Mouse (Mus musculus): ENCODE data around the gene Rgs14. TPM values are rescaled to one million over a fixed set of nuclear protein-coding genes. Genes with fewer than 3 reads are reported as not detected.
A peak's percentile ranks its signal among the peaks of the same experiment; 100 is the strongest.

The Rgs14 gene
- total RNA-seq, 2 experiments from 2014 or later, result 0.22 to 0.29 TPM

DNA sequence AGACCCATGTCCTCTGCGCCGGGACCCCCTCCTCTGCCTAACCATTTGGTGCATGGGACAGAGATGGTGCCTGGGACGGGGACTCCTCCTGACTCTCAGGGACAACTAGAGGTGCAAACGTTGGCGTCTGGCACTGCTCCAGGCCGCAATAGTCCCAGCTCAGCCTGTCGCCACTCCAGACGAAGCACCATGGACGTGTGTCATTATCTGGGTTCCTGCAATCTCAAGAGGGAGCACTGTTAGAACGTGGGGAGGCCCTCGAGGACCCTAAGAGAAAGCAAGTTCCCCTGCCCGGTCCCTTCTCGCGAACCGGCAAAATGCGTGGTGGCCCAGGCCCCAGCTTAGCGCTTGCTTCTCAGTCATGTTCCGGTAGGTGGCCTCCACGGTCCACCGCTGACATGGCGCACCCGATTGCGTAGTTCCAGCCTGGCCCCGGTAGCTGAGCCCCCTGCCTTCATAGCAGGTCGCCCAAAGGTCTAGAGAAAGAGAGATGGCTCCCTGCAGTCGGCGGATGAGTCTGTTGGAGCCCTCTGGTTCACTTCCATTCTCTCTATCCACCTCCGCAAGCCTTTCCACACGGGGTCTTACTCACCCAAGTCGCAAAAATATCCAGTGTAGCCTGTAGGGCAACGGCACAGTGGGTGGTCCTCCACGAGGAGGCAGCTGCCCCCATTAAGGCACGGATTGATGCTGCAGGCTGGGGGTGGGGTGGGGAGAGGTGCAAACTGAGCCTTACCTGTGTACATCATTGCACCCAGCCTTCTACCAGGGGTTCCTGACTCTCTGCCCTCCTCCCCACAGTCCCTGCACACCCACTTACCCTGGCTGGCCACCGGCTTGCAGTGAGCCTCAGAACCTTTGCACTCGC, 51.6 kb downstream of the Rgs14 start:
- intact Hi-C loops (cut with DNase I; ENCODE audit: low total_unique reads), result loop anchor here (2.0 to 5.0 kb wide), 2 partner anchors 48 to 96 kb away; no protein-coding TSS in a partner anchor
- peak; percentile 76 for DNase-seq

DNA sequence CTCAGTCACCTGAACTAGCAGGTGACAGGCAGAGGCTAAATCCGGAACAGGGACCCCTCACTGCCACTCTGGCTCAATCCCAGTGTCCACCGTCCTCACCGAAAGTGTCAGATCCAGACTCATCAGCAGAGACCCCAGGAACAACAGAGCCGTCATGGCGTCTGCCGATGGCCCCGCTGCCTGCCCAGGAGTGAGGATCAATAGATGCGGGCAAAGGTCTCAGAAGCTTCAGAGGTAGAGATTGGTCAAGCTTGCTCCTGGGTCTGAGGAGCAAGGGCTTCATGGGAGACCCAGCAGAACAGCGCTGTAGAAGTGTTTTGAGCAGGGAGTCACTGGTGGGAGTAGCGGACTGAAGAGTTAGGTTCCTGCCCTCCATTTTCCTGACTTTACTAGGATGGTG, 57.1 kb downstream of the Rgs14 start, which contains the start of gene F12:
TSS of gene F12 (minus strand) at position 181 of the 400 bp plus-strand sequence.
- DNase-seq, result no peak
- intact Hi-C loops (cut with DNase I; ENCODE audit: low total_unique reads), result no loop called here

DNA sequence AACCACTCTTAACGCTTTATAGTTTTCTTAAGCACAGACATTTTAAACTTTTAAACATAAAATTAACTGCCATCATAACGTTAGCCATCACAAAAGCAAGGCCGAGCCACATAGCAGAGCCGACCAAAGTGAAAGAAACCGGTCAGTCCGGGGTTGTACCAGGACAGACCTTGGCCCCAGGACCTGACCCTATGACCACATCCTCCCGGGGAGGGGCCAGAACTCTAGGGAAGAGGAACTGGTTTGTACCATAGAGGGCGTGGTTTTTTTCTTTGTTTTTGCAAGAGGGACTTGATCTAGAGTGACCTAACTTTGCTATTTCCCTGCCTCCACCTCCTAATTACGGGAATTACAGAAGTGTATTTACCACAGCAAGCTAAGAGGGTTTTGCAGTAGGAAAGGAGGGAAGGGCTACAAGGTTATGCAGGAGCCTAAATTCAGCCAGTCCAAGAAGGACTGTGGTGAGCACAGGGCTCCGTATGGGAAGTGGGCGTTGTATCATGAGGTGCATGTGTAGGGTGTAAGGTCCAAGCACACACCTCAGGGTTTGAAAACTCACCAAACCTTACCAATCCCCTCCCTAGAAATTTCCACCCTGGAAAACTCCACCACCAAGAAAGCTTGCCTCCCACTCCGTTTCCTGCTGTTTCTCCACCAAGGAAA, 59.8 kb downstream of the Rgs14 start:
- DNase-seq, result peak; percentile 77
- intact Hi-C loops (cut with DNase I; ENCODE audit: low total_unique reads), result no loop called here

DNA sequence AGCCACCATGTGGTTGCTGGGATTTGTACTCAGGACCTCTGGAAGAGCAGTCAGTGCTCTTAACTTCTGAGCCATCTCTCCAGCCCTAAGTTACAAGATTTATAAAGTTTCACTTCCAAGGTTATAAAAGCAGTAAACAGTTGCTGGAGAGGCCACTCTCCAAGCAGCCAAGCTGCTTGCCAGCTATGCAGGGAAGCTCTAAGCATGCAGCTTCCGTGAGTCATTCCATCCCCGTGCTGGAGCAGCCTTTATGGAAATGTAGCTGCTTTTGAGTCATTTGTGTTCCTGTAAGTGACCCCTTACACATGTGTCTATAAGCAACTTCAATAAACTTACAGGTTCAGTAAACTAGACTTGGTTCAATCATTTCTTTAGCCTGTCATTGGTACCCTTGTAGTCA, 61.0 kb downstream of the Rgs14 start:
- intact Hi-C loops (cut with DNase I; ENCODE audit: low total_unique reads), result no loop called here

DNA sequence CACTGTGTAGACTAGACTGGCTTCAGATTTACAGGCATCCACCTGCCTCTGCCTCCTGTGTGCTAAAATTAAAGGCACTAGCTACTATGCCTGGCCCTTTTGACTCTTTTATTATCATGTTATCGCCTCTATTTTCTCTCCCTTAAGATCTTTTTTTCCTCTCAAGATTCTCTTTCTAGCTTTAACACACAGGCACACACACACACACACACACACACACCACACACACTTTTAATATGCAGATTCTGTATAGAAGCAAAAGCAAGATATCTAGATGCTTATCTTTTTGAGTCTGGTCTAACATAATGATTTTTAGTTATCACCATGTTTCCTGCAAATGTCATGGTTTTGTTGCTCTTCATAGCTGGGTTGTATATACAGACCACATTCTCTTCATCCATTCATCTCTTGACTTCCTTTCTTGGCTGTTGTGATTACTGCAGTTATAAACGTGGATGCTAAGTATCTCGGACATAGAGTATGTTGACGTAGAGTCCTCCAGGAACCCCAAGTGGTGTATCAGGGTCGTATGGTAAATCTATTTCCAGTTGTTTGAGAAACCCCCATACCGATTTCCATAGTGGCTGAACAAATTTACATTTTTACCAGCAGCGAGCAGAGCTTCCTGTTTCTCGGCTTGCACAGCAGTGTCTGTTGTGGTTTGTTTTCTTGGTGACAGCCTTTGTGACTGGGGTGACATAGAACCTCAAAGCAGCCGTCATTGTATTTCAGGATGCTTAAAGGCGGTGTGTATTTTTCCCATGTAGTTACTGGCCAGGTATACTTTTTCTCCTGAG, 62.6 kb downstream of the Rgs14 start:
- DNase-seq, result no peak
- intact Hi-C loops (cut with DNase I; ENCODE audit: low total_unique reads), result no loop called here

More for the DNA sequence above, 61.0 kb downstream of the Rgs14 start:
- DNase-seq, result peak; percentile 20

Other genes with a start within 250 kb of the Rgs14 start
- not detected for gene Gm17617, start 236.2 kb upstream of the Rgs14 start, total RNA-seq (2021)
- gene Fgfr4, start 217.1 kb upstream of the Rgs14 start, total RNA-seq (2021), result 1 to 10 TPM; 6.6 to 6.7 TPM
- 10 to 100 TPM; 55.6 to 59.2 TPM for gene Nsd1, start 159.9 kb upstream of the Rgs14 start, total RNA-seq (2021)
- 10 to 100 TPM; 48.0 to 59.0 TPM for gene Prelid1, start 49.2 kb upstream of the Rgs14 start, total RNA-seq (2021)
- 10 to 100 TPM; 31.1 to 31.7 TPM for gene Rab24, start 47.8 kb upstream of the Rgs14 start, total RNA-seq (2021)
- gene Mxd3, start 39.9 kb upstream of the Rgs14 start, total RNA-seq (2021), result 1 to 10 TPM; 3.0 to 3.4 TPM
- 10 to 100 TPM; 32.2 to 34.6 TPM for gene Lman2, start 6.9 kb upstream of the Rgs14 start, total RNA-seq (2021)
- gene Slc34a1, start 28.5 kb downstream of the Rgs14 start, total RNA-seq (2021), result not detected
- not detected for gene Pfn3, start 45.5 kb downstream of the Rgs14 start, total RNA-seq (2021)
- not detected for gene F12, start 57.1 kb downstream of the Rgs14 start, total RNA-seq (2021)
- 10 to 100 TPM; 12.1 to 12.6 TPM for gene Grk6, start 75.3 kb downstream of the Rgs14 start, total RNA-seq (2021)
- 1 to 10 TPM; 1.0 to 1.6 TPM for gene Prr7, start 94.5 kb downstream of the Rgs14 start, total RNA-seq (2021)
- gene Dbn1, start 118.4 kb downstream of the Rgs14 start, total RNA-seq (2021), result 10 to 100 TPM; 31.3 to 37.5 TPM
- gene Pdlim7, start 143.9 kb downstream of the Rgs14 start, total RNA-seq (2021), result 100 to 1,000 TPM; 588 to 612 TPM
- gene Dok3, start 159.6 kb downstream of the Rgs14 start, total RNA-seq (2021), result 1 to 10 TPM in 1 of 2 experiments, under 1 TPM in 1; 0.82 to 1.6 TPM
- 1 to 10 TPM; 8.8 to 9.5 TPM for gene Ddx41, start 166.9 kb downstream of the Rgs14 start, total RNA-seq (2021)
- gene Fam193b, start 201.4 kb downstream of the Rgs14 start, total RNA-seq (2021), result 10 to 100 TPM; 12.8 to 15.4 TPM
- 100 to 1,000 TPM; 139 to 149 TPM for gene Tmed9, start 204.0 kb downstream of the Rgs14 start, total RNA-seq (2021)
- gene B4galt7, start 230.2 kb downstream of the Rgs14 start, total RNA-seq (2021), result 1 to 10 TPM; 6.2 to 7.3 TPM